Mouse (Mus musculus) MN1 (cell line): ENCODE results near the gene Dll4.

Experiments used
- DNase-seq: peaks from one replicate; pipeline ENCODE4 v3.0.0-alpha.2; 2016; ENCODE audit warnings: low spot score

Gene Dll4

GRCm38 (mm10) chr2:119325568-119326143, at the start of gene Dll4:
Dll4 (plus strand) TSS chr2:119325784.
- DNase-seq = peak; percentile 71

- DNase-seq = no peak
Observed at GRCm38 (mm10) chr2:119276926-119277325, 48.7 kb upstream of the Dll4 start.

- no peak for DNase-seq
Observed at GRCm38 (mm10) chr2:119277810-119278209, 47.8 kb upstream of the Dll4 start.

- no peak for DNase-seq
Observed at GRCm38 (mm10) chr2:119281899-119282565, 43.6 kb upstream of the Dll4 start.

- no peak for DNase-seq
Observed at GRCm38 (mm10) chr2:119287372-119287771, 38.2 kb upstream of the Dll4 start.

- peak; percentile 97 for DNase-seq
Observed at GRCm38 (mm10) chr2:119288270-119288882, 37.2 kb upstream of the Dll4 start, which contains the start of gene Vps18. Vps18 (plus strand) TSS chr2:119288740.

- DNase-seq = no peak
Observed at GRCm38 (mm10) chr2:119289014-119289416, 36.6 kb upstream of the Dll4 start.

GRCm38 (mm10) chr2:119292281-119292680, 33.3 kb upstream of the Dll4 start:
- DNase-seq = no peak

- no peak for DNase-seq
Observed at GRCm38 (mm10) chr2:119292852-119293251, 32.7 kb upstream of the Dll4 start.

GRCm38 (mm10) chr2:119293311-119293710, 32.3 kb upstream of the Dll4 start:
- no peak for DNase-seq

GRCm38 (mm10) chr2:119293776-119294390, 31.7 kb upstream of the Dll4 start:
- no peak for DNase-seq

- DNase-seq = no peak
Observed at GRCm38 (mm10) chr2:119294411-119294810, 31.2 kb upstream of the Dll4 start.

GRCm38 (mm10) chr2:119296756-119297155, 28.8 kb upstream of the Dll4 start:
- DNase-seq = no peak

- no peak for DNase-seq
Observed at GRCm38 (mm10) chr2:119297506-119297905, 28.1 kb upstream of the Dll4 start.

- peak; percentile 77 for DNase-seq
Observed at GRCm38 (mm10) chr2:119298330-119298729, 27.3 kb upstream of the Dll4 start.

- no peak for DNase-seq
Observed at GRCm38 (mm10) chr2:119298839-119299238, 26.7 kb upstream of the Dll4 start.

- DNase-seq = peak; percentile 92
Observed at GRCm38 (mm10) chr2:119299981-119300818, 25.4 kb upstream of the Dll4 start.

- DNase-seq = no peak
Observed at GRCm38 (mm10) chr2:119300819-119301493, 24.6 kb upstream of the Dll4 start.

- DNase-seq = no peak
Observed at GRCm38 (mm10) chr2:119302876-119303275, 22.7 kb upstream of the Dll4 start.

- DNase-seq = no peak
Observed at GRCm38 (mm10) chr2:119304391-119304790, 21.2 kb upstream of the Dll4 start.

GRCm38 (mm10) chr2:119304798-119305208, 20.8 kb upstream of the Dll4 start:
- DNase-seq = peak; percentile 76
